Mouse (Mus musculus) heart, adult 2 months (tissue): Measurements from ENCODE around the gene Il1r1. TPM values are rescaled to one million over a fixed set of nuclear protein-coding genes. Genes with fewer than 3 reads are reported as not detected.

Source experiments
- DNase-seq, 2 experiments: peaks; one replicate each; pipeline ENCODE4 v3.0.0; 2021
- H3K27ac ChIP-seq: fragments of 200-600 bp; 2 replicates; pipeline ENCODE4 v1.8.1; 2022
- H3K27me3 ChIP-seq: fragments of 200-500 bp; 2 replicates; pipeline ENCODE4 v1.6.1; 2012; ENCODE audit warnings: mild to moderate bottlenecking, low read length, inconsistent platforms, mixed read lengths; ENCODE audit not compliant: control insufficient read depth, insufficient read depth
- H3K36me3 ChIP-seq: fragments of 200-500 bp; 2 replicates; pipeline ENCODE4 v1.6.1; 2012; ENCODE audit warnings: low read length, inconsistent platforms; ENCODE audit not compliant: control insufficient read depth, insufficient read depth
- H3K4me1 ChIP-seq: fragments of 200-500 bp; 2 replicates; pipeline ENCODE4 v1.6.1; 2011; ENCODE audit warnings: low read length; ENCODE audit not compliant: control insufficient read depth, insufficient read depth
- H3K4me3 ChIP-seq: fragments of 200-600 bp; 2 replicates; pipeline ENCODE4 v1.8.1; 2022
- H3K79me2 ChIP-seq: fragments of 200-500 bp; replicated peaks from 2 replicates; pipeline ENCODE4 v1.6.1; 2012; ENCODE audit warnings: mild to moderate bottlenecking, inconsistent platforms, low read length, moderate library complexity, mixed read lengths; ENCODE audit not compliant: control insufficient read depth, insufficient read depth
- H3K9ac ChIP-seq: fragments of 200-500 bp; 2 replicates; pipeline ENCODE4 v1.6.1; 2012; ENCODE audit warnings: low read depth, mild to moderate bottlenecking, control low read depth, inconsistent platforms, low read length, mixed read lengths
- CTCF ChIP-seq: fragments of 200-600 bp; IDR thresholded peaks from 2 replicates; pipeline ENCODE4 v1.8.1; 2022; ENCODE audit warnings: antibody characterized with exemption, mild to moderate bottlenecking, moderate library complexity
- EP300 ChIP-seq: fragments of 200-500 bp; IDR thresholded peaks from 2 replicates; pipeline ENCODE4 v1.6.1; 2011; ENCODE audit warnings: low read depth, low read length, control low read depth; ENCODE audit not compliant: insufficient read depth
- POLR2A ChIP-seq: fragments of 200-500 bp; IDR thresholded peaks from 2 replicates; pipeline ENCODE4 v1.6.1; 2011; ENCODE audit warnings: mild to moderate bottlenecking, low read depth, low read length, control low read depth; ENCODE audit not compliant: insufficient read depth
- WGBS: fragments of 180-500 bp; shearing (Covaris S2); methylation state at CpG from one replicate; pipeline ENCODE4 v1.1.7; 2018; 5-methylcytosine and 5-hydroxymethylcytosine counted together
- intact Hi-C: fragments of 180-260 bp; cut with DNase I; formaldehyde crosslinking; loops from one replicate; pipeline ENCODE4 v1.15.1; 2025
- polyA plus RNA-seq: library from polyadenylated mRNA; depleted of rRNA; stranded (reverse); fragments of >200 nt; gene quantifications from 2 replicates; pipeline ENCODE4 v1.2.3, GENCODE M21; 2012
- total RNA-seq, 2 experiments: library from RNA; stranded (reverse); gene quantifications; 2 replicates each; pipeline ENCODE4 v1.2.3; 2021

Il1r1 gene
- total and polyA plus RNA-seq, 3 experiments: 4.8 to 6.1 (median 5.5) TPM

GRCm38 (mm10) chr1:40324955-40325702, 100.2 kb downstream of the Il1r1 start:
- Histone ChIP-seq H3K9ac (peak overlapping the region; percentile 64), H3K27ac (peak overlapping the region; percentile 36), H3K4me1 (peaks cover 2% of the 10 kb centered on the region; the same call in 1 of the 2 replicates), H3K36me3 (no peaks in the 10 kb centered on the region), H3K27me3 (no peaks in the 10 kb centered on the region), H3K4me3 (peak overlapping the region; percentile 44), H3K79me2 (no peaks in the 10 kb centered on the region)
- DNase-seq: peak in 1 of 2 experiments; percentile 31
- WGBS: 7% methylated on average over 22 of the region's 22 CpGs
- intact Hi-C loops: no loop called here
- TF ChIP-seq CTCF (no peak), POLR2A (no peak), EP300 (no peak)

- 22% methylated on average over 29 of the region's 29 CpGs for WGBS
- peak overlapping the region; percentile 44 for H3K4me3 ChIP-seq
- intact Hi-C loops: no loop called here
- no peak for TF ChIP-seq EP300
- no peak for TF ChIP-seq POLR2A
- TF ChIP-seq CTCF: no peak
- DNase-seq: no peak
- H3K27me3 ChIP-seq: no peaks in the 10 kb centered on the region
- peak overlapping the region; percentile 28 for H3K9ac ChIP-seq
- no peak overlapping the region for H3K27ac ChIP-seq
- no peaks in the 10 kb centered on the region for H3K79me2 ChIP-seq
- no peaks in the 10 kb centered on the region for H3K36me3 ChIP-seq
- H3K4me1 ChIP-seq: peaks cover 2% of the 10 kb centered on the region; the same call in 1 of the 2 replicates
Observed at GRCm38 (mm10) chr1:40325711-40326327, 100.9 kb downstream of the Il1r1 start.

DNA sequence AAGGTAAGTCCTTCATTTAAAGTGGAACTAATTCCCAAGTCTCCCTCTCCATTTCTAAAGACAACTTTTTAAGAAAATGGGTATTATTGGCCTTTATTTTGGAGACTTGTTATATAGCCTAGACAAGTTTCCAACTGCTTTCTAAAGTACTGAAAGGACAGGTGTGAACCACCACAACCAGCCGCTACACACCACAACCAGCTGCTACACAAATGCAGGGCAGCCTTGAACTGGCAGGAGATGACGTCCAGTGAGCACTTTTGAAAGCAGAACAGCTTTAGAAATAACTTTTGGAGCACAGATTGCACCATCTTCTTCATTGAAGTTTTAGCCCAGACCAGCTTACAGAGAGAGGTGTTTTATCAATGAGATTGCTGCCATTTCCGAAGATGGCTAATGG, 102.7 kb downstream of the Il1r1 start:
- WGBS: 91% methylated on average over 3 of the region's 3 CpGs
- H3K4me1 ChIP-seq: peaks cover 2% of the 10 kb centered on the region; the same call in 1 of the 2 replicates
- DNase-seq: no peak
- TF ChIP-seq EP300: no peak
- no peak for TF ChIP-seq CTCF
- TF ChIP-seq POLR2A: no peak
- no peaks in the 10 kb centered on the region for H3K27me3 ChIP-seq
- no peaks in the 10 kb centered on the region for H3K79me2 ChIP-seq
- intact Hi-C loops: no loop called here
- no peak overlapping the region for H3K27ac ChIP-seq
- H3K9ac ChIP-seq: no peak overlapping the region
- no peak overlapping the region for H3K4me3 ChIP-seq
- no peaks in the 10 kb centered on the region for H3K36me3 ChIP-seq

DNA sequence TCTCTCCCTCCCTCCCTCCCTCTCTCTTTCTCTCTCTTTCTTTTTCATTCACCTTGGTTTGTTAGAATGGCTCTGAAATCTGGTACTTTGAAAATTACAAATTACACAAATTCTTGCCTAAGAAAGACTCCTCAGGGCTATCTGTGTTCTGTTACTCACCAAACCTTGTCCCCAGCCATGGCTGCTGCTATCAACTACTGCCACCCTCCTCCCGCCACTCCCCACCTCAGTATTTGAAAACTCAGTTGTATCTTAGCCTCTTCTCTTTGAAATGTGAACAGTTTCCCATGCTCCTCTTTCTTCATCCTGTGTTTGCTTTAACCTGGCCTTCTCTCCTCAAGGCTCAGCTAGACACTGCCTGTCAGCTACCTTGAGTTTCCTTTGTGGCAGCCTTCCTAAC, 104.6 kb downstream of the Il1r1 start:
- intact Hi-C loops: no loop called here
- TF ChIP-seq EP300: no peak
- no peak for TF ChIP-seq CTCF
- no peaks in the 10 kb centered on the region for H3K36me3 ChIP-seq
- DNase-seq: no peak
- no peaks in the 10 kb centered on the region for H3K79me2 ChIP-seq
- H3K4me3 ChIP-seq: no peak overlapping the region
- H3K9ac ChIP-seq: no peak overlapping the region
- H3K4me1 ChIP-seq: no peaks in the 10 kb centered on the region
- H3K27me3 ChIP-seq: no peaks in the 10 kb centered on the region
- 91% methylated on average over 1 of the region's 1 CpGs for WGBS
- no peak overlapping the region for H3K27ac ChIP-seq

- DNase-seq: no peak
- WGBS: 88% methylated on average over 8 of the region's 8 CpGs
- no peaks in the 10 kb centered on the region for H3K36me3 ChIP-seq
- intact Hi-C loops: no loop called here
- H3K4me3 ChIP-seq: no peak overlapping the region
- no peaks in the 10 kb centered on the region for H3K27me3 ChIP-seq
- no peaks in the 10 kb centered on the region for H3K4me1 ChIP-seq
- no peak for TF ChIP-seq POLR2A
- TF ChIP-seq EP300: no peak
- TF ChIP-seq CTCF: no peak
- no peak overlapping the region for H3K27ac ChIP-seq
- H3K79me2 ChIP-seq: no peaks in the 10 kb centered on the region
- no peak overlapping the region for H3K9ac ChIP-seq
Observed at GRCm38 (mm10) chr1:40330181-40330580, 105.3 kb downstream of the Il1r1 start.

- Histone ChIP-seq H3K36me3 (no peaks in the 10 kb centered on the region), H3K27me3 (no peaks in the 10 kb centered on the region), H3K4me3 (no peak overlapping the region), H3K4me1 (no peaks in the 10 kb centered on the region), H3K27ac (no peak overlapping the region), H3K79me2 (no peaks in the 10 kb centered on the region), H3K9ac (no peak overlapping the region)
- DNase-seq: no peak
- intact Hi-C loops: no loop called here
- TF ChIP-seq CTCF (no peak), EP300 (no peak), POLR2A (no peak)
- WGBS: 85% methylated on average over 1 of the region's 1 CpGs
Observed at GRCm38 (mm10) chr1:40339346-40339745, 114.5 kb downstream of the Il1r1 start.
